Mouse (Mus musculus) retina, postnatal 7 days (tissue): ENCODE measurements around the gene Mvk.

Experiments
- DNase-seq: peaks from one replicate; pipeline ENCODE4 v3.0.0-alpha.2; 2012; ENCODE audit warnings: low read depth, low spot score

Mvk gene

GRCm38 (mm10) chr5:114443566-114444367, at the start of gene Mvk, which contains the start of gene Mmab:
Gene Mvk (plus strand): TSS chr5:114444269.
Gene Mmab (minus strand): TSS chr5:114444060.
- peak; percentile 97 for DNase-seq

DNA sequence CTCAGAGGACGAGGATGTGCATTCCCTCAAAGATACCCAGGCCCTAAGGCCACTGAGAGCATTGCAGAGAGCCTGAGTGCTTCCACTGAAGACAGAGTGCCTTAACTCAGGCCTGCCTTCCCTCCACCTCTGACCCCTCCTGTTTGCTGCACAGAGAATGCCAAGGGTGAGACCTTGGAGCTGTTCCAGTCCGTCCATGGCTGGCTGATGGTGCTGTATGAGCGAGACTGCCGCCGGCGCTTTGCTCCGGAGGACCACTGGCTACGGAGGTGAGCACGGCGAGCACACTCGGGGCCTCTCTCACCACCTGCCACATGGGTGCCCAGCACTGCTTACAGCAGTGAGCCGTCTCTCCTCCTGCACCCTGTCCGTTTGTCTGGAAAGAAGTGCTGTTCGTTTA, 37.5 kb upstream of the Mvk start:
- no peak for DNase-seq

GRCm38 (mm10) chr5:114407269-114407668, 36.8 kb upstream of the Mvk start:
- no peak for DNase-seq

DNA sequence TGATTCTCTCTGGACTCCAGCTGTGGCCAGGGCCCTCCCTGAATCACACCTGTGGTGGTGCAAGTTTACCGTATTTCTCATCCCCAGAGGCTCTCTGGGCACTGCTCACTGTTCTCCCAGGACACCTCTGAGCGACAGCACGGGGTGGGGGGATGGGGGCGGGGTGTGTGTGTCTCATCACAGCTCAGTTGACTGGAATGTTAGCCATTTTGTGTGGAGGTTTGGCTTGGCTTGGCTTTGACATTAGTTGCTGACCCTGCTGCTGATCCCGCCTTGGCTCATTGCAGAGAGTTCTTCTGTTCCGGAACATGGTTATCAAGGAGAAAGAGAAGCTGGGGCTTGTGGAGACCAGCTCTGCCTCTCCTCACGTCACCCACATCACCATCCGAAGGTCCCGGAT, 36.3 kb upstream of the Mvk start:
- DNase-seq: no peak

GRCm38 (mm10) chr5:114408846-114409245, 35.2 kb upstream of the Mvk start:
- DNase-seq: no peak

GRCm38 (mm10) chr5:114410429-114410828, 33.6 kb upstream of the Mvk start:
- no peak for DNase-seq

DNA sequence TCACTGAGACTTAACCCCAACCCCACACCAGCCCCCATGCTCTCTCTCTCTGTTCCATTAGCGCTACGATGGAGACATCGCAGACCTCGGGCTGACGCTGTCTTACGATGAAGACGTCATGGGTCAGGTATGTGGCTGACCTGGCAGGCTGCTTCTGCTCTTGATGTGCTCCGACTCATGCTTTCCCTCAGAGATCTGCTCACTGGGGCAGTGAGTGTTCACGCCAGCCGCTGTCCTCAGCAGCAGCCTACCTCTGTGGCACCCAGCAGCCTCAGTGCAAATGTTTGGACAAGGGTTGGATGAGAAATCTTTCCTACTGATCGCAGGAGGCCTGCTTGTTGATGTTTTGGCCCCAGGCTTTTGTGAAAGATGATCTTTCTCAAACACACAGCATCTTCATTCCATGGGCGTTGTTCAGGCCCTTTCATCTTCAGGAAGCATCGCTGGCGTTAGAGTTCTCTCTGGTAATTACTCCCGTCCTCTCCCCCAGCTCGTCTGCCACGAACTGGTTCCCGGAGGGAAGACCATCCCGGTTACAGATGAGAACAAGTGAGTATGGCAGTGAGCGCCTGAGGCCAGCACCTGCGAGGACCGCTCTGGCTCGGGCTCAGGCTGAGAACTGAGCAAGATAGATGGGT, 31.6 kb upstream of the Mvk start:
- no peak for DNase-seq

DNA sequence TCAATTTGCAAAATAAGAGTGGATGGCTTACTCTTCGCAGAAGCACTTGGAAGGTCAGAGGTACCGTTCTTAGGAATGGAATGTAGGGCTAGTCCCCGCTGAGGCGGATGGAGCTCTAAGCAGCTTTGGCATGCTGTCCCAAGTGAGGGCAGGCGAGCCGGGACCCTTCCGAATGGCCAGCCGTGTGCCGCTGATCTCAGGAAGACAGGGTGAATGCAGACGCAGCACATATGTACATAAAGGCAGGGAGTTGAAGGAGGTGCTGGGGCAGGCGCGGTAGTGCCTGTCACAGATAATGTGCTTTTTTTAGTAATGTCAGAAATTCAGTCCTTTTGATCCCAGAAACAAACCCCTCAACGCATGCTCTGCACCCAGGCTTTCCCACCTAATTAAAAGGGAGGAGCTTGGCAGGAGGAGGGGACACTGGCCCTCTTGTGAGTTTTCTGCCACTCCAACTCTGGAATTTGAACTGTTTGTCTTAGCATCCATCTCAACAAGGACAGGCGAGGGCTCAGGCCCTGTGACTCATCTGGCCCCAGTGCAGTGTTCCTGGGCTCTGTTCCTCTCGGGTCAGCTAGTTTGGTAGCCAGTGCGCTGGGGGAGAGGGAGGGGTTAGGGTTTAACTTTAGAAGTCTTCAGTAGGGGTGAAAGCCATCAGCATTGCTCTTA, 30.9 kb upstream of the Mvk start:
- DNase-seq: no peak

GRCm38 (mm10) chr5:114415606-114416005, 28.5 kb upstream of the Mvk start:
- DNase-seq: no peak

DNA sequence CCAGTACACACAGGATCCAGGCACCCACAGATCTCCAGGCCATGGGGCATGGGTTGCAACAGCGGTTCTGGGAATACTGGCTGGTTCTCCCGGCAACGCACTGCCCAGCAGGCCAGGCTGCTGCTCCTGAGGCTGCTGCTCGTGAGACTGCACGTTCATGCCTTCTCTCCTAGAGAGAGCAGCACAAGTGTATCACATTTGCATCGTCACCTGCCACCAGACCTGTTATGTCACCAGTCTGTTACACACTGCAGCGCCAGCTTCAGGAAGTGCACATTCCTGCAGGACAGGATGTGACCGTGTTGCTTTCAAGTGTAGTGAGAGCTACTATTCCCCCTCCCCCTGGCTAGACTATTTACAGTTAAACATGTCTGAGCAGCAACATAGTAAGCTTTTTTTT, 27.2 kb upstream of the Mvk start:
- no peak for DNase-seq

GRCm38 (mm10) chr5:114418541-114418940, 25.5 kb upstream of the Mvk start:
- DNase-seq: peak; percentile 31

- no peak for DNase-seq
These were observed 22.3 kb upstream of the Mvk start for GRCm38 (mm10) chr5:114421561-114422298.

GRCm38 (mm10) chr5:114422591-114422990, 21.5 kb upstream of the Mvk start:
- no peak for DNase-seq

GRCm38 (mm10) chr5:114423961-114424360, 20.1 kb upstream of the Mvk start:
- no peak for DNase-seq

DNA sequence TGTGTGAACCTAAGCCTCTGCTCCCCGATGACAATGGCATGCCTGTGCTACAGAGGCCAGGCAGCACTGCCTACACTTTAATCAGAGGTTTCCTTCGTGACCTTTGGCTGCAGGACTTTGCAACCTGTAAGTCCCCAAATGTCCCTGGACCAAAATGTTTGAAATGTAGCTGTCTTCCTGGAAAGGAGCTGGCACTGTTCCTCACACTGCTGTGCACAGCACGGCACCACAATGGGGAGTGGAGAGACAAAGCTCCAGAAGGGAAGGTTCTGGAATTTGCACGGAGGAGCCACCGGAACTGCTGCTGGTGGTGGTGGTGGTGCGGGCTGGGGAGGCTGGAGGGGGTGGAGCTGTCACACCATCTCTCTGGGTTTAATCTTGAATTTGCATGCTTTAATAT, 17.3 kb upstream of the Mvk start:
- no peak for DNase-seq

GRCm38 (mm10) chr5:114428621-114429020, 15.4 kb upstream of the Mvk start:
- no peak for DNase-seq

GRCm38 (mm10) chr5:114429781-114430180, 14.3 kb upstream of the Mvk start:
- no peak for DNase-seq

GRCm38 (mm10) chr5:114434359-114434758, 9.7 kb upstream of the Mvk start:
- DNase-seq: no peak

DNA sequence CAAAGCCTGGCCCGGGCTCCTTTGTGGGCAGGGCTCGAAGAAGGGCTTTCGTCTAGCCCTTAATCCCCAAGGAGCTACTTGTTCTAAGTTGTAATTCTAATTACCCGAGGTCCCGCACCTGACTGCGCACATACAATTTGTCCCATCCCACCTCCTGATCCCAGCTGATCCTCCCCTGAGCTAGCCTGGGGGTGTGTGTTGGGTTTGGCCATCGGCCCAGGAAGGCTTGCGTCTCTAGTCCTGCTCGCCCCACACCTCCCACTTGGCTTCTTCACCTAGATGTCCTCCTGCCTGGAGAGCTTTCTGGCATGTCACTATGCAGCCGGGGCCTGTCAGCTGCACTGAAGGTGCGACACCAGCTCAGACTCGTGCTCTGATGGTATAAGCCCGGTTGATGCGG, 8.5 kb upstream of the Mvk start:
- DNase-seq: no peak

- no peak for DNase-seq
These were observed 261 bp downstream of the Mvk start for GRCm38 (mm10) chr5:114444368-114444692.

DNA sequence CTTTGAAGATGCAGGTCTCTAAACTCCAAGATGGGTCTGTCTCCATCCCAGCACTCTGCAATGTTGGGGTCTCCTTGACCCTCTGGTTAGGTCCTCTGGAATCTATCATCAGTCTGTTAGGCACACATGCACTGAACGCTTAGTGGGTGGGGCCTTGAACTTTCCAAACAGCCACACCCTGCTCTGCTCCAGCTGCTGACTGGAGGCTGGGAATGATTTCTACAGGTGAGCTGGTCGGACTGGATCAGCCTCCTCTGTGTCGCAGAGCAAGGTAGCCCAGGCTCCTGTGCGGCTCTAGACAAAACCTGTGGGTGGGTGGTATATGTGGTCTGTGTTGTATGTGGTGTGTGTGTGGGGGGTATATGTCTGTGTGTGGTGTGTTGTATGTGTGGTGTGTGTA, 4.9 kb downstream of the Mvk start:
- no peak for DNase-seq

GRCm38 (mm10) chr5:114456287-114456686, 12.2 kb downstream of the Mvk start:
- DNase-seq: peak; percentile 77
